Mouse (Mus musculus) limb, embryonic 14.5 days (tissue): Measurements from ENCODE around the gene Fndc8. TPM values are rescaled to one million over a fixed set of nuclear protein-coding genes. Genes with fewer than 3 reads are reported as not detected.

Experiments
- ATAC-seq: fragments of 200-750 bp; cut with Nextera tagmentation; 2 replicates; pipeline ENCODE4 v1.8.0; 2017; ENCODE audit warnings: low read depth, moderate number of reproducible peaks, moderate TSS enrichment; ENCODE audit not compliant: low FRiP score
- DNase-seq: peaks from one replicate; pipeline ENCODE4 v3.0.0-alpha.2; 2015; ENCODE audit warnings: low spot score
- H3K27ac ChIP-seq: fragments of 300-500 bp; sonication (generic); replicated peaks from 2 replicates; pipeline ENCODE4 v1.5.1; 2014; ENCODE audit warnings: low read depth, mild to moderate bottlenecking, low read length, moderate library complexity, mixed read lengths
- H3K27me3 ChIP-seq: fragments of 300-500 bp; sonication (generic); 2 replicates; pipeline ENCODE4 v1.6.1; 2014; ENCODE audit warnings: low read length, mixed read lengths; ENCODE audit not compliant: control insufficient read depth, insufficient read depth
- H3K36me3 ChIP-seq: fragments of 300-500 bp; sonication (generic); 2 replicates; pipeline ENCODE4 v1.6.1; 2014; ENCODE audit warnings: mild to moderate bottlenecking, low read length, moderate library complexity, mixed read lengths; ENCODE audit not compliant: control insufficient read depth, insufficient read depth
- H3K4me1 ChIP-seq: fragments of 300-500 bp; sonication (generic); 2 replicates; pipeline ENCODE4 v1.6.1; 2014; ENCODE audit warnings: antibody characterized with exemption, low read length, mixed read lengths; ENCODE audit not compliant: control insufficient read depth, insufficient read depth
- H3K4me2 ChIP-seq: fragments of 300-500 bp; sonication (generic); replicated peaks from 2 replicates; pipeline ENCODE4 v1.6.1; 2014; ENCODE audit warnings: low read depth, mild to moderate bottlenecking, low read length, moderate library complexity; ENCODE audit not compliant: severe bottlenecking
- H3K4me3 ChIP-seq: fragments of 300-500 bp; sonication (generic); replicated peaks from 2 replicates; pipeline ENCODE4 v1.5.1; 2014; ENCODE audit warnings: low read length
- H3K9ac ChIP-seq: fragments of 300-500 bp; sonication (generic); 2 replicates; pipeline ENCODE4 v1.6.1; 2014; ENCODE audit warnings: mild to moderate bottlenecking, low read depth, low read length, moderate library complexity; ENCODE audit not compliant: severe bottlenecking
- H3K9me3 ChIP-seq: fragments of 300-500 bp; sonication (generic); 2 replicates; pipeline ENCODE4 v1.6.1; 2016; ENCODE audit warnings: low read length; ENCODE audit not compliant: control insufficient read depth
- POLR2A ChIP-seq: fragments of 200-500 bp; IDR thresholded peaks from 2 replicates; pipeline ENCODE4 v1.8.0; 2012; ENCODE audit warnings: inconsistent platforms, mild to moderate bottlenecking, moderate library complexity, borderline replicate concordance; ENCODE audit not compliant: insufficient read depth, insufficient read length; ENCODE audit errors: extremely low read depth
- WGBS: fragments of 180-500 bp; shearing (Covaris S2); extraction: QIAGEN DNeasy Blood & Tissue Kit; methylation state at CpG from one replicate; pipeline ENCODE4 v1.1.7; 2014; 5-methylcytosine and 5-hydroxymethylcytosine counted together
- polyA plus RNA-seq, 2 experiments: library from polyadenylated mRNA; depleted of rRNA in 1 of 2; stranded (reverse) in 1 of 2; unstranded in 1 of 2; fragments of >200 nt; fragmentation: Nextera tagmentation in 1 of 2; extraction: Ambion mirVana in 1 of 2; gene quantifications; 2 replicates each; pipeline versions ENCODE4 v1.2.1 to v1.2.3; 2012 to 2014

Fndc8 gene
- polyA plus RNA-seq, 2 experiments: 0.10 to 0.25 TPM

DNA sequence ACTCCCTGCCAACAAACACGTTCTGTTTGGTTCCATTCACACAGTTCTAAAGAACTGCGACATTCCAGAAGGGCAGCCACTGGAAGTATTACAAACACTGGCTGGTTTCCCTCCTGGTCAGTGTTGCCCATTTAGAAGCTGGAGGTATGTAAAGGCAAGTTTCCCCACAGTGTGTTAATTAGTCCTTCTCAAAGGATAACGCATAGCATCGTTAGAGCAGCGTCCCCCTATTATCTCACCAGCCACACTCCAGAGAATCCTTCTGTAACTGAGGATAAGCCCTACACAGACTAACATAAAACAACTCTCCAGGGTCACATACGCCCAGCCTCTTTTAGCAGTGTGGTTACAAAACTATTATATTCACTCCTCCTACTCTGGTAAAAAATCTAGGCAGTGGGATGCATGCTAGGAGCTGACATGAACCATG lies 44.3 kb upstream of the Fndc8 start:
- Histone ChIP-seq H3K4me2 (no peak overlapping the region), H3K4me3 (no peak overlapping the region), H3K27ac (no peak overlapping the region), H3K4me1 (peaks cover 23% of the 10 kb centered on the region), H3K36me3 (no peaks in the 10 kb centered on the region), H3K9ac (no peak overlapping the region), H3K9me3 (no peaks in the 10 kb centered on the region), H3K27me3 (no peaks in the 10 kb centered on the region)
- TF ChIP-seq POLR2A: no peak
- no peak for ATAC-seq
- DNase-seq: no peak
- 39% methylated on average over 6 of the region's 6 CpGs for WGBS

DNA sequence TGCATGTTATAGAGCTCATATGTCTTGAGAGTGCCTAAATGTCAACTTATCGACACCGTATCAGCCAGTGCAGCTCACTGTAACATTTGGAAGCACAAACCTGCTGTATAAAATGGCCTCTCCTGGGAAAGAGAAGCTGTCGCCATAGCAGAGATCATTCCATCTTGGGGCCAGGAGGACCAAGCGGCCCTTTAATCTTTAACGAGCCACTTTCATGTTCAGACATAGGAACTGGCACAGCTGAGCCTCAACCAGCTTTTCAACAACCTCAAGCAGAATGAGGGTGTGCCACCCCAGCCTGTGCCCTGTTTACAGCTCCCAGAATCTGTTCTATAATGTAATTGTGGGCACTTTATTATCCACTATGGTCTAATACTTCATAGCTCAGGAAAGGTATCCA lies 41.7 kb upstream of the Fndc8 start:
- Histone ChIP-seq H3K9ac (no peak overlapping the region), H3K27me3 (no peaks in the 10 kb centered on the region), H3K9me3 (no peaks in the 10 kb centered on the region), H3K4me3 (no peak overlapping the region), H3K4me2 (no peak overlapping the region), H3K27ac (no peak overlapping the region), H3K36me3 (no peaks in the 10 kb centered on the region), H3K4me1 (peaks cover 21% of the 10 kb centered on the region)
- TF ChIP-seq POLR2A: no peak
- ATAC-seq (no peak), DNase-seq (no peak)
- 24% methylated on average over 5 of the region's 5 CpGs for WGBS

GRCm38 (mm10) chr11:82852115-82852514 lies 39.8 kb upstream of the Fndc8 start:
- H3K4me2 ChIP-seq: no peak overlapping the region
- no peak overlapping the region for H3K4me3 ChIP-seq
- H3K9ac ChIP-seq: no peak overlapping the region
- DNase-seq (no peak), ATAC-seq (no peak)
- TF ChIP-seq POLR2A: no peak
- H3K4me1 ChIP-seq: peaks cover 11% of the 10 kb centered on the region
- H3K36me3 ChIP-seq: no peaks in the 10 kb centered on the region
- H3K9me3 ChIP-seq: no peaks in the 10 kb centered on the region
- no peak overlapping the region for H3K27ac ChIP-seq
- H3K27me3 ChIP-seq: no peaks in the 10 kb centered on the region
- WGBS: 79% methylated on average over 11 of the region's 11 CpGs

- H3K27ac ChIP-seq: no peak overlapping the region
- DNase-seq (no peak), ATAC-seq (no peak)
- no peak overlapping the region for H3K4me3 ChIP-seq
- no peak overlapping the region for H3K9ac ChIP-seq
- no peaks in the 10 kb centered on the region for H3K9me3 ChIP-seq
- H3K4me1 ChIP-seq: peaks cover 9% of the 10 kb centered on the region
- no peak overlapping the region for H3K4me2 ChIP-seq
- no peaks in the 10 kb centered on the region for H3K36me3 ChIP-seq
- no peak for TF ChIP-seq POLR2A
- H3K27me3 ChIP-seq: no peaks in the 10 kb centered on the region
- 81% methylated on average over 10 of the region's 10 CpGs for WGBS
Observed at GRCm38 (mm10) chr11:82852540-82852939, 39.4 kb upstream of the Fndc8 start.

DNA sequence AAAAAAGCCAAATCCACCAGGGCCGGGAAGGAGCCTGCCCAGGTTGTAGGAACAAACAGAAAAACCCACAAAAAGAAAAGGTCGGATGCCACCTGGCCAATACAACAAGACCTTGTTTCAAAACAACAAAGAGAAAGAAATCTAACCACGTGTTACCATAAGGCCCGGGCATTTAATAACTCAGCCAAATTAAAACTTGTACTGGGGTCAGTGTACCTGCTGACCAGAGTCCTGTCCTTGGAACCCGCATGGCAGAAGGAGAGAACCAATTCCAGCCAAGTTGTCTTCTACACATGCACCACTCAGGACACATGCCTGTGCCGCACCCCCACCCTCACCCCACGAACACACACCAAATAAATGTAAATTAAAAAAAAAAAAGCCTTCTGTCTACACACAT lies 39.0 kb upstream of the Fndc8 start:
- 79% methylated on average over 7 of the region's 7 CpGs for WGBS
- no peak for ATAC-seq
- no peak overlapping the region for H3K9ac ChIP-seq

GRCm38 (mm10) chr11:82854111-82854510 lies 37.8 kb upstream of the Fndc8 start:
- Histone ChIP-seq H3K9me3 (no peaks in the 10 kb centered on the region), H3K4me2 (no peak overlapping the region), H3K4me1 (peaks cover 8% of the 10 kb centered on the region), H3K36me3 (no peaks in the 10 kb centered on the region), H3K4me3 (no peak overlapping the region), H3K27me3 (no peaks in the 10 kb centered on the region), H3K9ac (no peak overlapping the region), H3K27ac (no peak overlapping the region)
- DNase-seq (no peak), ATAC-seq (no peak)
- TF ChIP-seq POLR2A: no peak
- 75% methylated on average over 6 of the region's 6 CpGs for WGBS

More for the DNA sequence above, 39.0 kb upstream of the Fndc8 start:
- Histone ChIP-seq H3K27me3 (no peaks in the 10 kb centered on the region), H3K9me3 (no peaks in the 10 kb centered on the region), H3K4me2 (no peak overlapping the region), H3K4me3 (no peak overlapping the region), H3K27ac (no peak overlapping the region), H3K4me1 (peaks cover 8% of the 10 kb centered on the region), H3K36me3 (no peaks in the 10 kb centered on the region)
- DNase-seq: no peak
- TF ChIP-seq POLR2A: no peak
